Comparison of ENCODE assay signal across 16 mouse cellular contexts in the genomic region with DNA sequence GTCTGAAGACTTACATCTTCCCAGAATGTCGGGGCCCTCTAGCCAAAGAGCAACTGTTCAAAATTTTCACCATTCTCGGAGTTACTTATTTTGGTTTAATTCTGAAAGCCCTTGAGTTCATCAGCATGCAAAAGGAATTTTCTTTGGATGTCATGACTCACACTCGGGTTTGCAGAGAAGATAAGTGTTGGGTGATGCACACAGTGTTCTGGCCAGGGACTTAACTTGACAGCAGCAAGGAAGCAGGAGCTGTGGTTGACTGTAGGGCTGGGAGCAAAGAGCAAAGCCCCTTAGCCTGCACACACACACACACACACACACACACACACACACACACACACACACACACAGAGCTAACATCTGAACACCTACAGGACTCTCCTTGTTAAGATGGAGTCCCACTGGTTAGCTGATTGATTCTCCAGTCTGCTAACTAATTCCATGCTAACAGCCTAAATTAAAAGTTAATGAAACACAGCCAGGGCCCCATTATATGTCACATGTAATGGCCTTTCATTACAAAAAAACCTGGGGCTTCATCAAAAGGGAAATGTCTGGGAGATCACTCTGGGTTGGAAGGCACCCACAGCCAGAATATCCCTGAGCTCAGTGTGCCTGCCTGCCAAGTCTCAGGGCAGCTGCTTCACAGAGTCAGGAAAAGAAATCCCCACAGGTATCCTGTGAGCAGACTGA.
DNase-seq lines count a peak whose midpoint lies in the region; ATAC-seq and TF ChIP-seq lines count a peak whose summit lies in the region.
"Had no signal": no experiment of that assay in that cellular context is flagged by ENCODE, and none has a peak within 500 bp of the region (broad histone marks: within the 10 kb centered on the region; RNA-seq: fewer than 3 reads in every experiment).

No protein-coding gene starts in this region.

- no peaks in the 10 kb centered on the region; the same call in 1 of the 2 replicates for H3K4me1 ChIP-seq in forebrain, embryonic 11.5 days (replicated peaks; ENCODE audit: control insufficient read depth, insufficient read depth, low read length)
- no peaks in the 10 kb centered on the region for H3K4me1 ChIP-seq in forebrain, embryonic 16.5 days (replicated peaks; ENCODE audit: control insufficient read depth, insufficient read depth, low read length)
- peaks cover 4% of the 10 kb centered on the region for H3K4me1 ChIP-seq in embryonic fibroblast, embryonic 13.5 days (ENCODE audit: control insufficient read depth, insufficient read depth, low read length)
- H3K4me1 ChIP-seq in limb, embryonic 10.5 days: peaks cover 49% of the 10 kb centered on the region
- peaks cover 11% of the 10 kb centered on the region for H3K4me1 ChIP-seq in kidney, embryonic 16.5 days (ENCODE audit: insufficient read depth, low read length)

- no peak for TF ChIP-seq CTCF in embryonic fibroblast, embryonic 13.5 days (IDR thresholded peaks at IDR 0.05; ENCODE audit: borderline replicate concordance, insufficient read depth, low read length)

- H3K9ac ChIP-seq in forebrain, embryonic 11.5 days (ENCODE audit: low read length): no peak overlapping the region
- H3K9ac ChIP-seq in forebrain, embryonic 16.5 days (replicated peaks; ENCODE audit: low read depth, low read length): no peak overlapping the region
- H3K9ac ChIP-seq in kidney, embryonic 16.5 days (replicated peaks; ENCODE audit: low read length): no peak overlapping the region
- H3K9ac ChIP-seq: liver, embryonic 14.5 days had no signal

- peak; percentile 47 for DNase-seq in forebrain, embryonic 11.5 days (ENCODE audit: low spot score)
- peak; percentile 51 for DNase-seq in 3T3-L1 (ENCODE audit: low read depth, low spot score)
- peak; percentile 59 for DNase-seq in limb, embryonic 10.5 days (ENCODE audit: low spot score)
- no peak for DNase-seq in B cell, adult 2 months
- no peak for DNase-seq in cerebellum, adult 9-11 months
- DNase-seq: cerebellum, adult 2 months; gastrocnemius, adult 2 months; heart, postnatal 4 days; kidney, adult 2 months; kidney, postnatal 4 days; lung, postnatal 36 days had no signal

- no peak for TF ChIP-seq POLR2A in embryonic fibroblast, embryonic 13.5 days (IDR thresholded peaks at IDR 0.05; ENCODE audit: low read depth, low read length)

- no peak overlapping the region for H3K4me3 ChIP-seq in forebrain, embryonic 11.5 days (ENCODE audit: low read depth, low read length)
- H3K4me3 ChIP-seq in forebrain, embryonic 16.5 days (replicated peaks; ENCODE audit: low read length): no peak overlapping the region
- no peak overlapping the region for H3K4me3 ChIP-seq in embryonic fibroblast, embryonic 13.5 days (ENCODE audit: insufficient read depth, low read length)
- no peak overlapping the region for H3K4me3 ChIP-seq in limb, embryonic 10.5 days
- H3K4me3 ChIP-seq in kidney, embryonic 16.5 days (ENCODE audit: low read length): no peak overlapping the region
- H3K4me3 ChIP-seq: gastrocnemius, adult 2 months; left cerebral cortex, adult 2 months had no signal

- H3K27me3 ChIP-seq in forebrain, embryonic 11.5 days (ENCODE audit: control insufficient read depth, insufficient read depth, low read length): no peaks in the 10 kb centered on the region
- no peaks in the 10 kb centered on the region for H3K27me3 ChIP-seq in forebrain, embryonic 16.5 days (replicated peaks; ENCODE audit: control insufficient read depth, insufficient read depth, low read length)
- H3K27me3 ChIP-seq in limb, embryonic 10.5 days (ENCODE audit: low read depth, poor library complexity, severe bottlenecking): no peaks in the 10 kb centered on the region
- no peaks in the 10 kb centered on the region for H3K27me3 ChIP-seq in kidney, embryonic 16.5 days (ENCODE audit: insufficient read depth, low read length)

- no peaks in the 10 kb centered on the region for H3K36me3 ChIP-seq in forebrain, embryonic 11.5 days (ENCODE audit: control insufficient read depth, insufficient read depth, low read length)
- no peaks in the 10 kb centered on the region for H3K36me3 ChIP-seq in forebrain, embryonic 16.5 days (ENCODE audit: control insufficient read depth, insufficient read depth)
- no peaks in the 10 kb centered on the region for H3K36me3 ChIP-seq in limb, embryonic 10.5 days
- no peaks in the 10 kb centered on the region for H3K36me3 ChIP-seq in kidney, embryonic 16.5 days (ENCODE audit: insufficient read depth, low read length)

- H3K27ac ChIP-seq in forebrain, embryonic 11.5 days (ENCODE audit: low read depth, low read length): no peak overlapping the region
- no peak overlapping the region for H3K27ac ChIP-seq in forebrain, embryonic 16.5 days (ENCODE audit: low read length)
- peak overlapping the region; percentile 79 for H3K27ac ChIP-seq in embryonic fibroblast, embryonic 13.5 days (ENCODE audit: insufficient read depth, low read length)
- peak overlapping the region; percentile 76 for H3K27ac ChIP-seq in limb, embryonic 10.5 days
- no peak overlapping the region for H3K27ac ChIP-seq in kidney, embryonic 16.5 days (ENCODE audit: low read length)
- H3K27ac ChIP-seq: gastrocnemius, adult 2 months; left cerebral cortex, adult 2 months; liver, embryonic 14.5 days had no signal

- WGBS in forebrain, embryonic 11.5 days: 68% methylated on average over 3 of the region's 3 CpGs
- 75% methylated on average over 3 of the region's 3 CpGs for WGBS in forebrain, embryonic 16.5 days
- 74% methylated on average over 3 of the region's 3 CpGs for whole genome bisulfite sequencing in limb, embryonic 10.5 days
- 75% methylated on average over 3 of the region's 3 CpGs for WGBS in kidney, embryonic 16.5 days

- no peak overlapping the region for H3K4me2 ChIP-seq in forebrain, embryonic 11.5 days (ENCODE audit: low read depth, low read length, severe bottlenecking)
- no peak overlapping the region for H3K4me2 ChIP-seq in forebrain, embryonic 16.5 days (ENCODE audit: low read length)
- no peak overlapping the region for H3K4me2 ChIP-seq in kidney, embryonic 16.5 days (replicated peaks; ENCODE audit: low read depth, low read length)

- H3K9me3 ChIP-seq in forebrain, embryonic 11.5 days (ENCODE audit: control insufficient read depth, low read length): no peaks in the 10 kb centered on the region
- H3K9me3 ChIP-seq in forebrain, embryonic 16.5 days (ENCODE audit: control insufficient read depth, low read length): no peaks in the 10 kb centered on the region
- H3K9me3 ChIP-seq in limb, embryonic 10.5 days (replicated peaks): no peaks in the 10 kb centered on the region
- H3K9me3 ChIP-seq in kidney, embryonic 16.5 days (ENCODE audit: low read length): no peaks in the 10 kb centered on the region; the same call in 1 of the 2 replicates

- peak; percentile 57 for ATAC-seq in forebrain, embryonic 11.5 days (replicated peaks; ENCODE audit: low FRiP score)
- no peak for ATAC-seq in forebrain, embryonic 16.5 days
- ATAC-seq in kidney, embryonic 16.5 days (ENCODE audit: low FRiP score, low TSS enrichment): no peak

Comparison
In these comparisons a context has a peak if more than half of its experiments do, and no peak if none do; other contexts are left out.
1. DNase-seq: peak in forebrain, embryonic 11.5 days (single experiment), 3T3-L1 (single experiment) and limb, embryonic 10.5 days (single experiment); none in B cell, adult 2 months (0 of 2) and cerebellum, adult 9-11 months (single experiment).
2. H3K27ac ChIP-seq: peak in embryonic fibroblast, embryonic 13.5 days (single experiment) and limb, embryonic 10.5 days (single experiment); none in forebrain, embryonic 11.5 days (single experiment), forebrain, embryonic 16.5 days (single experiment) and kidney, embryonic 16.5 days (single experiment).